Mouse (Mus musculus) brown adipose tissue, adult 24 weeks (tissue): Measurements from ENCODE around the gene Muc5b. TPM values are rescaled to one million over a fixed set of nuclear protein-coding genes. Genes with fewer than 3 reads are reported as not detected.

Experiments used
- H3K27ac ChIP-seq: fragments of 200-500 bp; replicated peaks from 2 replicates; pipeline ENCODE4 v1.5.1; 2012; ENCODE audit warnings: low read depth, mild to moderate bottlenecking, low read length
- H3K4me1 ChIP-seq: fragments of 200-500 bp; 2 replicates; pipeline ENCODE4 v1.6.1; 2012; ENCODE audit warnings: low read length, mixed read lengths; ENCODE audit not compliant: control insufficient read depth, insufficient read depth, insufficient read length
- H3K4me3 ChIP-seq: fragments of 200-500 bp; 2 replicates; pipeline ENCODE4 v1.5.1; 2012; ENCODE audit warnings: low read depth, mild to moderate bottlenecking, low read length, moderate library complexity; ENCODE audit not compliant: insufficient read depth
- polyA plus RNA-seq: library from polyadenylated mRNA; stranded (reverse); fragments of >200 nt; gene quantifications from 2 replicates; pipeline ENCODE4 v1.2.4, GENCODE M21; 2012; ENCODE audit not compliant: missing spikeins, insufficient read depth, insufficient read length

Gene Muc5b
- polyA plus RNA-seq, 1 experiment, result not detected

DNA sequence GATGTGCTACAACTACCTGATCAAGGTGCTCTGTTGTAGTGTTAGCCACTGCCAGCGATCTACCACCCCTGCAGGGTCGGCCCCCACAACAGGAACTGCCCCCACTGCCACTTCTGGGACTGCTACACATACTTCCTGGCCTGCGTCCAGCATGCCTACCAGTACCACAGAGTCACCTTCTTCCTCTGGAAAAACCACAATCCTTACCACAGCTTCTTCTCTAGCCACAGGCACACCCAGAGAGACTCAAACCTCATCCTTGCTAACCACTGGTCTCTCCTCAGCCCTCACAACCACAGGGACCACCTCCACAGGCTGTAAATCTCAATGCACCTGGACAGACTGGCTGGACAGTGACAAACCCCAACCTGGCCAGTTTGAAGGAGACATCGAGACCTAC, 22.2 kb downstream of the Muc5b start:
- Histone ChIP-seq H3K4me1 (no peaks in the 10 kb centered on the region), H3K27ac (no peak overlapping the region), H3K4me3 (no peak overlapping the region)

DNA sequence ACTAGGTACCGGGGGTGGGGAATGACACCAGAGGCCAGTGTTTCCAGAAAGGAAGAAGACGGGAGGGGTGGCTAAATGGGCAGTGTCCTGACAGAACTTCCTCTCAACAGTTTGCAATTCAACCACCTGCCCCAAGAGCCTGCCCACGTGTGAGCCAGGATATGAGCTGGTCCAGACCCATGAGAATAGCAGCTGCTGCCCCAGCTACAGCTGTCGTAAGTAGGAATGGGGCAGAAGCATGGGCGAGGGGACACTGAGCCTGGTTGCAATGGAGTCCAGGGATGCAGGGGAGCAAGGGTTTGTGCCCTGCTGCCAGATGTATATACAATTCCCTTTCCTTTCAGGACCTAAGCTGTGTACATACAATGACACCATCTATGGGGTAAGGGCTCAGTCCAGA, 30.8 kb downstream of the Muc5b start:
- Histone ChIP-seq H3K27ac (no peak overlapping the region), H3K4me3 (no peak overlapping the region), H3K4me1 (no peaks in the 10 kb centered on the region)

- Histone ChIP-seq H3K4me1 (no peaks in the 10 kb centered on the region), H3K27ac (no peak overlapping the region), H3K4me3 (no peak overlapping the region)
These were observed 31.7 kb downstream of the Muc5b start for GRCm38 (mm10) chr7:141870553-141870952.

GRCm38 (mm10) chr7:141874891-141875290, 36.0 kb downstream of the Muc5b start:
- Histone ChIP-seq H3K4me3 (no peak overlapping the region), H3K4me1 (no peaks in the 10 kb centered on the region), H3K27ac (no peak overlapping the region)

GRCm38 (mm10) chr7:141878813-141879212, 39.9 kb downstream of the Muc5b start:
- Histone ChIP-seq H3K27ac (no peak overlapping the region), H3K4me3 (no peak overlapping the region), H3K4me1 (no peaks in the 10 kb centered on the region)

DNA sequence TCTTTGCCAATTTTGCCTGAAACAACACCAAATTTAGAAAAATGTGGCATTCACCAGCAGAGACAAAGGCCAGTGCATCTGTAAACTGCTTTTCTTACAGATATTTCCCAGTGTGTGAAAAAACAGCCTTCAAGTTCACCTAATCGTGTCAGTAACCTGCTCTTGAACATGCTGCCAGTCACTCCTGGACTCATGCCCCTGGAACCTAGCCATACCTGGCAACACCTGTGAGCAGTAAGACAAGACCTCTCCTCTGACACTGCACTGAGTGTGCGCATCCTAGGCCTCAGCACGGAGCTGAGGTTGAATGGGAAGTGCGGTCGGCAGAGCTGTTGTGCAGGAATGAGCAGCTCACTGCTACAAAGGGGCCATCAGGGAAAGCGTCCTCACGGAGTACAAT, 53.3 kb downstream of the Muc5b start:
- no peak overlapping the region for H3K4me3 ChIP-seq
- H3K27ac ChIP-seq, result no peak overlapping the region
- 0 out of 2 replicates have a peak, but pooled peaks cover 3% of the 10 kb centered on the region for H3K4me1 ChIP-seq

- H3K4me1 ChIP-seq, result peaks cover 19% of the 10 kb centered on the region; the same call in 1 of the 2 replicates
- 0 out of 2 replicates have a peak overlapping the region, but pooled peaks have one; percentile 50 for H3K27ac ChIP-seq
These were observed 63.0 kb downstream of the Muc5b start for GRCm38 (mm10) chr7:141901825-141902224.

GRCm38 (mm10) chr7:141902269-141902729, 63.4 kb downstream of the Muc5b start:
- Histone ChIP-seq H3K4me3 (peak overlapping the region; percentile 85), H3K27ac (peak overlapping the region; percentile 82)

More at GRCm38 (mm10) chr7:141901825-141902224, 63.0 kb downstream of the Muc5b start:
- H3K4me3 ChIP-seq, result peak overlapping the region; percentile 76

DNA sequence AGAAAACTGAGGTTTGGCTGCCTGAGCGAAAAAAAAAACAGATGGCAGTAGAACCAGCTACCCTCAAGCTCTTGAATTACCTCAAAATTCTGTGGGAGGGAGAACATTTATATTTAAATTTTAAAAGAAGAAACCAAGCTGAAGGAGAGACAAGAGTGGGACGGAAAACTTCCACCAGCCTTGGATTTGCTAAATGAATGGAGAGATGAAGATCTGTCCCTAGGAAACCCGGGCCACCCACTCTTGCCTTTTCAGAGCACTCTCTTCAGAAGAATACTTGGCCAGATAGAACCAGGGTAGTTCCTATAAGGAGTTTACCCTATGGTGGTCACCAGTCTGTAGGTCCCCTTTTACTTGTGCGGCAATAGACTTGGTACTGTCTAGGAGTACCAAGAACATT, 63.9 kb downstream of the Muc5b start:
- Histone ChIP-seq H3K4me3 (peak overlapping the region; percentile 85), H3K27ac (peak overlapping the region; percentile 82), H3K4me1 (peaks cover 16% of the 10 kb centered on the region; the same call in 1 of the 2 replicates)

More at GRCm38 (mm10) chr7:141902269-141902729, 63.4 kb downstream of the Muc5b start:
- peaks cover 18% of the 10 kb centered on the region; the same call in 1 of the 2 replicates for H3K4me1 ChIP-seq

DNA sequence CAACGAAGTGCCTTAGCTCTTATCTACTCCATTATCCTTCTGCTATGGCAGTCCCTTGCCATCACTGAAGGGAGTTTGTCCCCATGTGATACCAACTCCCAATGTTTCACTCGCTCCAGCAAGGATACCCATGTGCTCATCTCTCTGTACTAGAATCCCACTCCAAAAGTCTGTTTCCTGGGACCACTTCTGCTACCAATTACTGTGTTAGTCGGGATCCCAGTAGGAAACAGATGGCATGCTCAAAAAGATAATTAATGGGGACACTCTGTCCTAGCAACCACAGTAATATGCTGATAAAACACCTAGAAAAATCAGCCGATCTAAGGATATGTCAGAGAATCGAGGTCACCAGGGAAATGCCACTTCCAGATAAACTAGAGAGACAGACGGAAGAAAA, 69.7 kb downstream of the Muc5b start:
- H3K27ac ChIP-seq, result no peak overlapping the region
- no peaks in the 10 kb centered on the region for H3K4me1 ChIP-seq
- no peak overlapping the region for H3K4me3 ChIP-seq

GRCm38 (mm10) chr7:141911305-141911704, 72.4 kb downstream of the Muc5b start:
- Histone ChIP-seq H3K4me3 (no peak overlapping the region), H3K4me1 (no peaks in the 10 kb centered on the region), H3K27ac (no peak overlapping the region)

DNA sequence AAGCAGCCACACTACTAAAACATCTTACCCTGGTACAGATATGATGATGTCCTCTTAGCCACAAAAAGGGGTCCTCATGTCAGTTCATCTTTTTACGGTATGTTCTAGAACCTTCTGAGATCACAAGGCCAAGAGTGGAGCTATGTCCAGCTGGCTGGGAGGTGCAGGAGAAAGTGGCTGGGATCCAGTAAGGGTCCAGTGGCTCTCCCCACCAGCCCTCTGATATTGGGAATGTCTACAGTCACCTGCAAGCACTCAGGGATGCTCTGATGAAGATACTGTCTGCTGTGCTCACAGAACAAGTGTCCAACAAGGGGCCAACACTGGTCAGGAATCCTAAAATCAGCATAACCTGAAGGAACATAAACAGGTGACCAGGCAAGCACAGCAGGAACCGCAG, 79.5 kb downstream of the Muc5b start, which contains the start of gene Tollip:
TSS of gene Tollip (minus strand) at position 101 of the 400 bp plus-strand sequence.
- H3K4me3 ChIP-seq, result no peak within 1 kb of the TSS
- no peak within 1 kb of the TSS for H3K27ac ChIP-seq
- H3K4me1 ChIP-seq, result no peaks in the 10 kb centered on the region

Other genes starting within 250 kb of the Muc5b start
- gene Muc6, start 183.8 kb upstream of the Muc5b start, polyA plus RNA-seq, result not detected in 2 replicates
- gene Muc2, start 148.7 kb upstream of the Muc5b start, polyA plus RNA-seq, result not detected in 2 replicates
- gene Muc5ac, start 50.1 kb upstream of the Muc5b start, polyA plus RNA-seq, result not detected in 2 replicates
- gene Tollip, start 79.4 kb downstream of the Muc5b start, polyA plus RNA-seq, result 23.1 and 27.4 TPM in 2 replicates
- 1.8 TPM in 1 of 2 replicates, not detected in the other for gene Brsk2, start 110.7 kb downstream of the Muc5b start, polyA plus RNA-seq
- gene Mob2, start 222.0 kb downstream of the Muc5b start, polyA plus RNA-seq, result 29.6 and 34.7 TPM in 2 replicates